Mouse (Mus musculus) midbrain, embryonic 14.5 days (tissue): ENCODE data around the gene Arhgap24. TPM values are rescaled to one million over a fixed set of nuclear protein-coding genes. Genes with fewer than 3 reads are reported as not detected.

Experiments
- ATAC-seq: fragments of 200-750 bp; cut with Nextera tagmentation; 2 replicates; pipeline ENCODE4 v1.8.0; 2017; ENCODE audit warnings: moderate number of reproducible peaks, moderate library complexity; ENCODE audit not compliant: low FRiP score, low TSS enrichment
- DNase-seq: peaks from one replicate; pipeline ENCODE4 v3.0.0-alpha.2; 2015
- H3K27ac ChIP-seq: fragments of 300-500 bp; sonication (generic); replicated peaks from 2 replicates; pipeline ENCODE4 v1.5.1; 2014; ENCODE audit warnings: mild to moderate bottlenecking, low read depth, low read length, moderate library complexity
- H3K27me3 ChIP-seq: fragments of 300-500 bp; sonication (generic); 2 replicates; pipeline ENCODE4 v1.6.1; 2014; ENCODE audit warnings: low read length, control low read depth, mixed read lengths; ENCODE audit not compliant: control insufficient read depth, insufficient read depth
- H3K36me3 ChIP-seq: fragments of 300-500 bp; sonication (generic); 2 replicates; pipeline ENCODE4 v1.6.1; 2014; ENCODE audit warnings: low read length, control low read depth; ENCODE audit not compliant: control insufficient read depth, insufficient read depth
- H3K4me1 ChIP-seq: fragments of 300-500 bp; sonication (generic); 2 replicates; pipeline ENCODE4 v1.6.1; 2014; ENCODE audit warnings: mild to moderate bottlenecking, antibody characterized with exemption, low read length, control low read depth; ENCODE audit not compliant: control insufficient read depth, insufficient read depth
- H3K4me2 ChIP-seq: fragments of 300-500 bp; sonication (generic); 2 replicates; pipeline ENCODE4 v1.6.1; 2014; ENCODE audit warnings: mild to moderate bottlenecking, low read length, moderate library complexity
- H3K4me3 ChIP-seq: fragments of 300-500 bp; sonication (generic); replicated peaks from 2 replicates; pipeline ENCODE4 v1.5.1; 2014; ENCODE audit warnings: low read depth, low read length
- H3K9ac ChIP-seq: fragments of 300-500 bp; sonication (generic); replicated peaks from 2 replicates; pipeline ENCODE4 v1.6.1; 2014; ENCODE audit warnings: mild to moderate bottlenecking, low read length, moderate library complexity
- H3K9me3 ChIP-seq: fragments of 300-500 bp; sonication (generic); 2 replicates; pipeline ENCODE4 v1.6.1; 2016; ENCODE audit warnings: low read length, control low read depth, mixed read lengths; ENCODE audit not compliant: control insufficient read depth
- WGBS: fragments of 180-500 bp; shearing (Covaris S2); extraction: QIAGEN DNeasy Blood & Tissue Kit; methylation state at CpG from one replicate; pipeline ENCODE4 v1.1.7; 2014; 5-methylcytosine and 5-hydroxymethylcytosine counted together
- polyA plus RNA-seq: library from polyadenylated mRNA; unstranded; fragments of >200 nt; fragmentation: Nextera tagmentation; extraction: Ambion mirVana; gene quantifications from 2 replicates; pipeline ENCODE4 v1.2.1, GENCODE M21; 2014

Gene Arhgap24
- polyA plus RNA-seq, 1 experiment from 2014 or later: 7.3 TPM

GRCm38 (mm10) chr5:102946625-102947024 lies 465.4 kb downstream of the Arhgap24 start:
- H3K4me3 ChIP-seq: no peak overlapping the region
- no peak overlapping the region for H3K9ac ChIP-seq
- no peak overlapping the region for H3K27ac ChIP-seq
- H3K27me3 ChIP-seq: no peaks in the 10 kb centered on the region
- no peak for DNase-seq
- 94% methylated on average over 8 of the region's 8 CpGs for WGBS
- no peak overlapping the region for H3K4me2 ChIP-seq
- 0 out of 2 replicates have a peak, but pooled peaks cover 6% of the 10 kb centered on the region for H3K36me3 ChIP-seq
- no peaks in the 10 kb centered on the region for H3K9me3 ChIP-seq
- no peaks in the 10 kb centered on the region for H3K4me1 ChIP-seq
- no peak for ATAC-seq

DNA sequence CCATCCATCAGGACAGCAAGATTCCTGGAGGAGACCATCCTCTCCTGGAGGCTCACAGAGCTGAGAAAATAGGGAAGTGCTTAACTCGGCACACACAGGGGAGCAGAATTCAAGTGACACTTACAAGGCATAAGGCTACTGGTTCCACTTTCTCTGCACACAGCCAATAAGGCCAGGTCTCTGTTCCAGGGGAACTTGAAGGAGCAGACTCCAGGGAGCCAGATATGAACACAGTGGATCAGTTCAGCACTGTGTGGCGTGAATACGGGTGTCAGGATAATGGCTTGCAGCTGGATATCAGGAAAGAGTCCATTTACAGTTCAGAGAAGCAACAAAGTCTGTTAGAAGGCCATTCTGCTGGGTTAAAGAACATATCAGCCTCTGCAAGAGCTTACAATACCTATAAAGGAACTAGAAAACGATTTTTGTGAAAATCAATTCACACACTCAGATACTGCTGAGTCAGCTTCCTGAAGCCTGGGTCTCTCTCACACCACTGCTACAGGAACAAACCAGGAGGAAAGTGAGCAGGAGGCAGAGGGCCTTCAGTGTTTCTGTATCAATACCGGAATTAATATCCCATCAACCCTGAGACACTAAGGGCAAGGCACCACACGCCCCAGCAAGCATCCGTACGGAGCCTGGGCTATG lies 466.0 kb downstream of the Arhgap24 start:
- ATAC-seq (no peak), DNase-seq (no peak)
- Histone ChIP-seq H3K4me3 (no peak overlapping the region), H3K9me3 (no peaks in the 10 kb centered on the region), H3K27ac (no peak overlapping the region), H3K4me1 (no peaks in the 10 kb centered on the region), H3K4me2 (no peak overlapping the region), H3K27me3 (no peaks in the 10 kb centered on the region), H3K36me3 (0 out of 2 replicates have a peak, but pooled peaks cover 6% of the 10 kb centered on the region), H3K9ac (no peak overlapping the region)
- WGBS: 84% methylated on average over 8 of the region's 8 CpGs
